Mouse (Mus musculus) hindbrain, embryonic 11.5 days (tissue): ENCODE results near the gene Col4a2. TPM values are rescaled to one million over a fixed set of nuclear protein-coding genes. Genes with fewer than 3 reads are reported as not detected.

Source experiments
- ATAC-seq: fragments of 200-750 bp; cut with Nextera tagmentation; 2 replicates; pipeline ENCODE4 v1.8.0; 2017; ENCODE audit warnings: mild to moderate bottlenecking, moderate TSS enrichment, moderate library complexity; ENCODE audit not compliant: low FRiP score
- DNase-seq: peaks from one replicate; pipeline ENCODE4 v3.0.0-alpha.2; 2015; ENCODE audit warnings: low spot score
- H3K27ac ChIP-seq: fragments of 300-500 bp; sonication (generic); 2 replicates; pipeline ENCODE4 v1.5.1; 2014; ENCODE audit warnings: mild to moderate bottlenecking, low read depth, low read length
- H3K27me3 ChIP-seq: fragments of 300-500 bp; sonication (generic); 2 replicates; pipeline ENCODE4 v1.6.1; 2014; ENCODE audit warnings: mild to moderate bottlenecking, low read length, moderate library complexity, mixed read lengths; ENCODE audit not compliant: control insufficient read depth, insufficient read depth
- H3K36me3 ChIP-seq: fragments of 300-500 bp; sonication (generic); 2 replicates; pipeline ENCODE4 v1.6.1; 2014; ENCODE audit warnings: mild to moderate bottlenecking, low read length, moderate library complexity, mixed read lengths; ENCODE audit not compliant: control insufficient read depth, insufficient read depth
- H3K4me1 ChIP-seq: fragments of 300-500 bp; sonication (generic); replicated peaks from 2 replicates; pipeline ENCODE4 v1.6.1; 2014; ENCODE audit warnings: low read length, mixed read lengths; ENCODE audit not compliant: control insufficient read depth, insufficient read depth
- H3K4me2 ChIP-seq: fragments of 300-500 bp; sonication (generic); replicated peaks from 2 replicates; pipeline ENCODE4 v1.6.1; 2014; ENCODE audit warnings: mild to moderate bottlenecking, low read depth, low read length
- H3K4me3 ChIP-seq: fragments of 300-500 bp; sonication (generic); 2 replicates; pipeline ENCODE4 v1.5.1; 2014; ENCODE audit warnings: low read depth, low read length
- H3K9ac ChIP-seq: fragments of 300-500 bp; sonication (generic); 2 replicates; pipeline ENCODE4 v1.6.1; 2014; ENCODE audit warnings: low read depth, low read length
- H3K9me3 ChIP-seq: fragments of 300-500 bp; sonication (generic); 2 replicates; pipeline ENCODE4 v1.6.1; 2016; ENCODE audit warnings: low read length; ENCODE audit not compliant: control insufficient read depth
- WGBS: fragments of 180-500 bp; shearing (Covaris S2); extraction: QIAGEN DNeasy Blood & Tissue Kit; methylation state at CpG from one replicate; pipeline ENCODE4 v1.1.7; 2014; 5-methylcytosine and 5-hydroxymethylcytosine counted together
- polyA plus RNA-seq: library from polyadenylated mRNA; unstranded; fragments of >200 nt; fragmentation: Nextera tagmentation; extraction: Ambion mirVana; gene quantifications from 2 replicates; pipeline ENCODE4 v1.2.1, GENCODE M21; 2014

Col4a2 gene
- polyA plus RNA-seq, 1 experiment from 2014 or later: 29.9 TPM

DNA sequence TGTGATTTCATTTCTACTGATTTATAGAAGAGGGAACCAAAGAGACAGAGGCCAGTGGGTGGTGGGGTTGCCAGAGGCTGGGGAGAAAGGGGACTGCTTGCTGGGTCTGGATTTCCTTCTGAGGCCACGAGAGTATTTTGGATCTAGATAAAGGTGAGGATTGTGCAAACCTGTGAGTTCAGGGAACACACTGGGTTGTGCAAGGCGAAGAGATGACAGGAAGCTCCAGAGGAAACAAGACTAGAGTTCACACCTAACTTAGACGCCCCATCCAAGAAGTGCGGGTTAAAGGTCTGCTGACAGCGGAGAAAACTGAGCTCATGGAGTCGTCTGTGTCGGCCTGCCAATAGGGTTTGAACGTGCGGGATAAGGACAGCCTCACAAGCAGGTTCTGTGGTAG is 84.5 kb downstream of the Col4a2 start:
- no peaks in the 10 kb centered on the region for H3K4me1 ChIP-seq
- no peak overlapping the region for H3K9ac ChIP-seq
- H3K4me2 ChIP-seq: no peak overlapping the region
- H3K27ac ChIP-seq: no peak overlapping the region
- no peaks in the 10 kb centered on the region for H3K36me3 ChIP-seq
- H3K4me3 ChIP-seq: no peak overlapping the region
- no peak for DNase-seq
- no peaks in the 10 kb centered on the region for H3K27me3 ChIP-seq
- H3K9me3 ChIP-seq: no peaks in the 10 kb centered on the region
- ATAC-seq: no peak
- 80% methylated on average over 9 of the region's 9 CpGs for WGBS

DNA sequence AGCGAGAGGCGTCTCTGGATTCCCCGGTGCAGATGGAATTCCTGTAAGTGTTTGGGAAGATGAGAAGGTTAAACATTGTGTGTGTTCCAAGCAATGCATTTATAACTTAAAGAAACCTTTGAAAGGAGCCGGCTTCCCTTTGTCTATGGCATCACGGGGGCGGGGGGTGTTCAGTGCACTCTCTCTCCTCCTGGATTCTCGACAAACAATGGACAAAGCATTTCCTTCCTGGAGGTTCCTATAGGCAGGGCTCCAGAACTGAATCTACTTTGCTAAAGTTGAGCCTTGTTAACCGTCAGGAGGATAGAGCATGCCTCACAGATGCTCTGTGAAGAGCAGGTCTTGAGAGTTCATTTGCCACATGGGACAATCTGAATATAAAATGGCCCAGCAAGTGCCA is 87.1 kb downstream of the Col4a2 start:
- Histone ChIP-seq H3K27ac (no peak overlapping the region), H3K27me3 (no peaks in the 10 kb centered on the region), H3K9me3 (no peaks in the 10 kb centered on the region), H3K4me2 (no peak overlapping the region), H3K4me1 (no peaks in the 10 kb centered on the region), H3K9ac (no peak overlapping the region), H3K36me3 (no peaks in the 10 kb centered on the region), H3K4me3 (no peak overlapping the region)
- WGBS: 31% methylated on average over 8 of the region's 8 CpGs
- no peak for DNase-seq
- ATAC-seq: no peak

DNA sequence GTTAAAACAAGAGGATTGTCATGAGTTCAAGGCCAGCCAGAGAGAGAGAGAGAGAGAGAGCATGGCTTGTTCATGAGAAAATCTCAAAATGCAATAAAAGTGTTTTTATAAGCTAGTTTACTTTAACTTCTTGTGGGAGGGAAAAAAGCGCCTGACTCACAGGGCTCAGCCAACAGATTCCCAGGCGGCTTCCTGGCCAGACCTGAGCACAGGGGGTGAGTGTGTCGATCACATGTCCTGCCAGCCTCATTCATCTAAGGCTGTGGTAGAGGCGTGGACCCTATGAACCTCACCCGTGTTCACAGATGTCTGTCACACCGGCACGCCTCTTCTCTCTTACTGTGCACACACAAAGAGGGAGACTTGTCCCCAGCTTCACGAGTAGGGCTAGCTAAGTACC is 87.6 kb downstream of the Col4a2 start:
- no peak for ATAC-seq
- Histone ChIP-seq H3K9me3 (no peaks in the 10 kb centered on the region), H3K36me3 (no peaks in the 10 kb centered on the region), H3K4me1 (no peaks in the 10 kb centered on the region), H3K4me2 (no peak overlapping the region), H3K27me3 (no peaks in the 10 kb centered on the region), H3K27ac (no peak overlapping the region), H3K9ac (no peak overlapping the region), H3K4me3 (no peak overlapping the region)
- 77% methylated on average over 8 of the region's 8 CpGs for WGBS
- DNase-seq: no peak

DNA sequence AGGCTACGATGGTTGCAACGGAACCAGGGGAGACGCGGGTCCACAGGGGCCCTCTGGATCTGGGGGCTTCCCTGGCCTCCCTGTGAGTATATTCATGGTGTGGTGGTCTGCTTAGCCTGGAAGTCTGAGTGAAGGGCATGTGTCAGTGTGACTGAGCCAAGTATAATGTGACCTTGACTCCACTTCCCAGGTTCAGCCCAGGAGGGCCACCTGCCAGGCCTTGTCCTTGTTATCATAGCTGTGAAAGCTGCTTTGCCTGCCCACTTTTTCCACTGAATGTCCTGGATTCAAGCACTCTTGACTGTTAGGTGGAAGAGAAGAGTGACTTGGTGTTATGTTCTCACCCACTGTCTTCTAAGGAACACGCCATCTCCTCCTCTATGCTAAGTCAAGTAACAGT is 88.6 kb downstream of the Col4a2 start:
- 97% methylated on average over 5 of the region's 5 CpGs for WGBS
- Histone ChIP-seq H3K4me3 (no peak overlapping the region), H3K36me3 (no peaks in the 10 kb centered on the region), H3K27ac (no peak overlapping the region), H3K9me3 (no peaks in the 10 kb centered on the region), H3K9ac (no peak overlapping the region), H3K4me1 (no peaks in the 10 kb centered on the region), H3K4me2 (no peak overlapping the region), H3K27me3 (no peaks in the 10 kb centered on the region)
- DNase-seq: no peak
- no peak for ATAC-seq

DNA sequence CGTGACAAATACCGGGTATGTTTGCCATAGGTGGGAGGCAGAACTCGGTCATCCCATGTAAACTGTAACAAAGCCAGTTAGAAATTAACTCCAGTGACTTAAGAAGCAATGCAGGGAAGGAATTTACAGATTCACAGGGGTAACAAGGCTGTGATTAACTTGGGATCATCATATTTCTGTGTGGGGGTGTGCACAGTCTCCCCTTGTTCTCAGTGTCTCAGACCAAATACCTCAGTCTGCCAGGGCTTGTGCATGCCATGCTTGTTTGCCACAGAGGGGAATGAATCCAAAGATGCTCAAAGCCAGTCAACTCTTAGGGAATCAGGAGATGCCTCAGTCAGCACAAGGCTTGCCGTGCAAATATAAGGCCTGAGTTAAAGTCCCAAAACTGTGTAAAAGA is 89.6 kb downstream of the Col4a2 start:
- 86% methylated on average over 4 of the region's 4 CpGs for WGBS
- no peak overlapping the region for H3K9ac ChIP-seq
- H3K36me3 ChIP-seq: no peaks in the 10 kb centered on the region
- H3K27me3 ChIP-seq: no peaks in the 10 kb centered on the region
- DNase-seq (no peak), ATAC-seq (no peak)
- H3K4me3 ChIP-seq: no peak overlapping the region
- H3K4me1 ChIP-seq: no peaks in the 10 kb centered on the region
- H3K4me2 ChIP-seq: no peak overlapping the region
- no peak overlapping the region for H3K27ac ChIP-seq
- H3K9me3 ChIP-seq: no peaks in the 10 kb centered on the region

DNA sequence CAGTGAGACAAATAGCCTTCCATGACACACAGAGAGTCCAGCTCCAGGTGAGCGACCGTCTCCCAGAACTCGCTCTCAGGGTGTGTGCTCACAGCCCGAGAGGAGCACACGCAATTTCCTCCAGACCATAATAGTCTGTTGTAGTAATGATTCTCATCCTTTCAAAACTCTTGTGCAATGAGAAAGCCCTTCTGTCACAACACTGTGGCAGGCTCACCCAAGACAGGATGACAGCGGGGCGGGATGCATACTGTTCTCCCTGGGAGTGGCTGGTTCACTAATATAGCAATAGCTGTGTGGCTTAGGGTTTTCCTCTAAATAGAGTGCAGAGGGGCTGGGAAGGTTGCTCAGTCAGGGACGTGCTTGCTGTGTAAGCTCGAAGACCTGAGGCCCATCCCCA is 91.2 kb downstream of the Col4a2 start:
- DNase-seq: no peak
- Histone ChIP-seq H3K4me1 (no peaks in the 10 kb centered on the region), H3K36me3 (no peaks in the 10 kb centered on the region), H3K9me3 (no peaks in the 10 kb centered on the region), H3K27me3 (no peaks in the 10 kb centered on the region), H3K4me2 (no peak overlapping the region), H3K9ac (no peak overlapping the region), H3K4me3 (no peak overlapping the region), H3K27ac (no peak overlapping the region)
- WGBS: 95% methylated on average over 9 of the region's 9 CpGs
- ATAC-seq: no peak

DNA sequence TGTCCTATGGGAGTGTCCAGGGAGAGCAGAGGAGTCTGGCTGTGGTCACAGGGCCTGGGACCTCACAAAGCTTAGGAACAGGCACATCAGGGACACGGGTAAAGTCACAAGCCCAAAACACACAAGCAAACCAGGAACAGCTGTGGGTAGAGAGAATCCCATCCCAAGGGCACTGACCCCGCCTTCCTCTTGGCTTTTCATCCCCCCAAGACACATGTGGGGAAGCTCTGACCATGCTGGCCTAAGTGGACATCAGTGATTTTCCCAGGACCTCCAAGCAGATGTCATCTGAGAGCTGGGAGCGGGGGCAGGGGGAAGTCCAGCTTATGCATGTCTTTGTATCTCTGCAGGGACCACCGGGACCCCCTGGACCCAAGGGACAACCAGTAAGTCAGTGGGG is 92.0 kb downstream of the Col4a2 start:
- Histone ChIP-seq H3K9me3 (no peaks in the 10 kb centered on the region), H3K27ac (no peak overlapping the region), H3K4me3 (no peak overlapping the region), H3K9ac (no peak overlapping the region), H3K36me3 (no peaks in the 10 kb centered on the region), H3K4me1 (no peaks in the 10 kb centered on the region), H3K4me2 (no peak overlapping the region), H3K27me3 (no peaks in the 10 kb centered on the region)
- no peak for DNase-seq
- ATAC-seq: no peak
- 55% methylated on average over 4 of the region's 4 CpGs for WGBS

DNA sequence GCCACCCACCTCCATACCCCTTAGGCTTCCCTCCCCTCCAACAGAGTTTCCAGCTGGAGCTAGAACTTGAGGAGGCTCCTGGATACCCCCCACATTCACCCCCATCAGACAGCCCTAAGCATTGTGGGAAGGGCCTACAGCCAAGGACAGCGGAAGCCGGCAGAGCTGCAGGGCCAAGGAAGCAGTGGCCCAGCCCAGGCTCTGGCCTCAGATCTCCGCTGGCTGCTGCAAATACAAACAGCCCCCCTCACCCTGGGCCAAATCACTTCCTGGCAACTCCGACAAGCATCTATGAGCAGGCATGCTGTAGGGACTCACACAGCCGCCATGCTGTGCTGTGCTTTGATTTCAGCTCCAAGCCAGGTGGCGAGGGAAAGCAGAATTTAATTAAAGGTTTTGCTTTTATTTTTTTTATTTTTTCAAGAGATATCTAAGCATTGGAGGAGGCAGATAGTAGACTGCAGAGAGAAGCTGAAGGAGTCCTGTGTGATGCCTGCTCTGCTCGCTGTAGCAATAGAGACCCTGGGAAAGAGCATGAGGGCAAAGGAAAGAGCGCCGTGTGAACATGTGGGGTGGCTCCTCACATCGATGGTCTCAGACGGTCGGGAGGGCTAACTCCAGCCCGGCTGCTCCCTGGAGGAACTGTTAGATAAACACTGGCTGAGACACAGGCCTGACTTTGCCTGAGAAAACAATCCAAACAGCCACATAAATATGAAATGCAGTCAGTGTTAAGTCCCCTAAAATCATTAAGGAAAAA is 93.3 kb downstream of the Col4a2 start:
- Histone ChIP-seq H3K27me3 (no peaks in the 10 kb centered on the region), H3K4me1 (no peaks in the 10 kb centered on the region), H3K36me3 (no peaks in the 10 kb centered on the region), H3K4me3 (no peak overlapping the region), H3K27ac (no peak overlapping the region), H3K9me3 (no peaks in the 10 kb centered on the region), H3K4me2 (no peak overlapping the region), H3K9ac (no peak overlapping the region)
- ATAC-seq (no peak), DNase-seq (no peak)
- 58% methylated on average over 13 of the region's 13 CpGs for WGBS

DNA sequence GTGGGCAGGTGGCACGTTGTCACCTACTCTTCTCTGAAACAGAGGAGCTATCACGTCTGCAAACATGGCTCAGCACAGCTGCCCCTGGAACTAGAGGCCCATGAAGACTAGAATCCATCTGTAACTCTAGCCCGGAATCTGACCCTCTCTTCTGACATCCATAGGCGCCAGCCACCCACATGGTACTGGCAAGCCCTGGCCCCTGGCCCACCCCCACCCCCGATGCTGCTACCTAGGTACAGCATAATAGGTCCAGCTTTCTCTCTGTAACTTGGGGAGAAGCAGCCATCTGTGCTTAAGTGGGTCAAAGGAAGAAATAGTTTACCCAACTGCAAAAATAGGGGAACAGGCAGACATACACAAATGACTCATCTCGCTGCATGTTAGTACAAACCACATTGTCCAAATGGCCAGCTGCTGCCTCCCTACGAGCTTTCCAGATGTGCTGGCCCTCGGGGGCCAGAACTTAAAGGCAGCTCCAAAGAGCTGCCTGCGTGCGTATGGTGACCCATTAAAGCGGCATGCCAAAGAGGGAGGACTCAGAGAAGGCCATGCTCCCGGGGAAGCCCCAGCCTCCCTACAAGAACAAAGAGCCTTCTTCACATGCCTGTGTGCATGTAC is 99.0 kb downstream of the Col4a2 start:
- Histone ChIP-seq H3K27ac (no peak overlapping the region), H3K27me3 (no peaks in the 10 kb centered on the region), H3K9ac (no peak overlapping the region), H3K4me3 (no peak overlapping the region), H3K4me2 (no peak overlapping the region), H3K9me3 (no peaks in the 10 kb centered on the region), H3K4me1 (no peaks in the 10 kb centered on the region; the same call in 1 of the 2 replicates), H3K36me3 (no peaks in the 10 kb centered on the region)
- no peak for ATAC-seq
- no peak for DNase-seq
- WGBS: 59% methylated on average over 12 of the region's 12 CpGs
